Mouse (Mus musculus): ENCODE measurements around the gene Rusc2.
A peak's percentile ranks its signal among the peaks of the same experiment; 100 is the strongest.

Rusc2 gene

DNA sequence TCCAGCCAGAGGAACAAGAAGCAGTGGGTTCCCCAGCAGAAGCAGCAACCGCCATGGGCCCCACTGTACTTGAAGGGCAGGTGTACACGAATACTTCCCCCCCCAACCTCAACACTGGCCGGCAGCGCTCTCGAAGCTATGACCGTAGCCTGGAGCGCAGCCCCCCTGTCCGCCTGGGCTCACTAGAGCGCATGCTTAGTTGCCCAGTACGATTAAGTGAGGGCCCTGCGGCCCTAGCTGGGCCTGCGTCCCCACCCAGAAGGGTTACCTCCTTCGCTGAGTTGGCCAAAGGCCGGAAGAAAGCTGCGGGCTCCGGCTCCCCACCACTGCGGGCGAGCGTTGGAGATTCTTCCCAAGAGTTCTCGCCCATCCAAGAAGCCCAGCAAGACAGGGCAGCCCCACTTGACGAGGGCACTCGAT, 34.3 kb downstream of the Rusc2 start:
- DNase-seq (ENCODE audit: low spot score in 2 of 2): no peak

DNA sequence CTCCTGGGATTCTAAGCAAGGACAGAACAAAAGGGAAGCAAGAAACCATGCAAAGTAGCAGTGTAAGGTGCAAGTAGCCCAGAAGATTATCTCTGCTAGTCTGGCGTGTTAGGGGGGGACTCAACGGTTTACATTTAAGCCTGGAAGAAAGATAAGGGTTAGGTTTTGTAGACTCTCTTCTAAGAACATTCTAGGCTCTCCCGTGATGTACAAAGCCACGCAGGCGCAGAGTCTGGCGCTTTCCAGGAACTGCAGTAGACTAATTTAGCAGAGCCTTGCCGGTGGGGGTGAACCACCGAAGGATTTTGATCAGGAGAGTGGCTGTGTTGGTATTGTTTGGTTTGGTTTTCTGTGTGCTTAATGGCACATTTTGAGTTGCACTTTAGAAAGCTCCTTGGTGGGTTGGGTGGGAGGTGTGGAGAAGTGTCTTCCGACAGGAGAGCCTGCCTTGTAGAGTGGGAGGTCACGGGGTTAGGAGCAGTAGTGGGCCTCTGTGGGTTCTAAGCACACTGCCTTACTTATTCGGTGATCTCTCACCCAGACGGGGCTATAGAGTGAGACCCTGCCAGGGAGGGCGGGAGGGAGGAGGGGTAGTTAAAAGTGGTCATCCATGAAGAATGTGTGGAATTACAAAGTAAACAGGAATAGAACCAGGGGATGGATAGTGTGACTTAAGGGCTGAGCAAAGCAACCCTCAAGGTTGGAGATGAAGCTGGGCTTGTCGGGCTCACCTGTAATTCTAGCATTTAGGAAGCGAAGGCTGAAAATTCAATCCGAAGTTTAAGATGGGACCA, 35.7 kb downstream of the Rusc2 start:
- DNase-seq (ENCODE audit: low spot score in 2 of 2): no peak

DNA sequence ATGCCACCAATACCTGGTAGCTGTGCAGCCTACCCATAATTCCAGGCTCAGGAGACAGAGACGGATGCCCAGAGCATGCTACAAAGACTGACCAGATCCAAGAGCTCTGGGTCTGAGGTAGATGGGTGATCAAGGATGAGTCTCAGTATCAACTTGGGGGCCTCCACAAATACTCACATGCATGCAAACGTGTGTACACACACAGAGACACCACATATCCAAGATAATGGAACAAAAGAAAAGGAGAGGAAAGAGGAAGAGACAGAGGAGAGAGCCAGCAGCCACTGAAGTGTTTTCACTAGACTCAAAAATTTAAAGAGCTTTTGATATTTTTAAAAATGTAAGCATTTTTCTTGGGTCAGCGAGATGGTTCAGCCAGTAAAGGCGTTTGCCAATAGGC, 36.7 kb downstream of the Rusc2 start:
- DNase-seq (ENCODE audit: low spot score in 2 of 2): no peak

DNA sequence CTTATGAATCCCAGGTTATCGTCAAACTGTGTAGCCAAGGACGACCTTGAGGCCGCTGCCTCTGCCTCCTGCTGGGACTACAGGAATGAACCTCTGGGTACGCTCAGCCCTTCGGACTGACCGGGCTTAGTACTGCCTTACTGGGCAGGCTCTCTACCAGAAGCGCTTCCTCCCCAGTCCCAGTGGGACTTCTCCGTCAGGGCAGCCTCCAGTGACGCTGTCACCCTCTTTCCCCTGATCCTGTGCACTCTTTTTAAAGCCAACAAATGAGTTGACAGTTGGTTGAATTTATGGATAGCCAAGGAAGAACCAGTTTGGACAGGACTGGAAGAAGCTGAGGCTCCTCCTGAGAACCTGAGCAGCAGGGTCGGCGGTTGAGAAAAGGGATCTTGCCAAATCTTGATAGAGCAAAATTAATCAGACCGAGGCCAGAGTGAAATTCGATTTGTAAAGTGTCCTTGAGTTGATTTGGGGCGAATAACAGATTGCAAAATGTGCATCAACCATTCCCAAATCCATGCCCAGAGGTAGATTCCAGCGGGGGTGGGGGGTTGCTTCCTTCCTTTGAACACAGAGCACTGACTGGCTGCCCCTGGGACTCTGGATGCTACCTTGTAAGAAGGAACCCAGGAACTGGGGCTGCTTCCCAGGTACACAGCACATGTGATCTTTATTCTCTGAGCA, 37.3 kb downstream of the Rusc2 start:
- peak in 1 of 2 experiments; percentile 10 for DNase-seq (ENCODE audit: low spot score in 2 of 2)

DNA sequence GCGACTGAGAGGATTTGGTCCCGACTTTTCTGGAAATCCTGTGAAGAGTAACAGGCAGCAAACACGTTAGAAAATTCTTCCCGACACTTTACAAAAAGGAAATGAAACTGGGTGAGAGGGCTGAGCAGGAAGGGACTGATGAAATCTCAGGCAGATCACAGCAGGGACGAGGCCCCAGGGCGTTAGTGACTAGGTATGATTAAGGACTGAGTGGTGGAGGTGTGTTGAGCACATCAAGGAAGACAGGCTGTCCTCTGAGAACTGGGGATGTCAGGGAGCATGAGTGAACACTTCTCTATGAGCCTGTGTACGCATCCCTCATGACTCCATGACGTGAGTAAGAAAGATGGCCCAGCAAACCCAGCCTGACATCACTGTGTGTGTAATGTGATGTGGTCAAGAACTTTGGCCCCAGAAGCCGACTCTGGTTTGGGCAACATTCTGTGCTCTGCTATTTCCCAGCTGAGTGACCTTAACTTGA, 38.1 kb downstream of the Rusc2 start:
- peak in 1 of 2 experiments; percentile 10 for DNase-seq (ENCODE audit: low spot score in 2 of 2)

DNA sequence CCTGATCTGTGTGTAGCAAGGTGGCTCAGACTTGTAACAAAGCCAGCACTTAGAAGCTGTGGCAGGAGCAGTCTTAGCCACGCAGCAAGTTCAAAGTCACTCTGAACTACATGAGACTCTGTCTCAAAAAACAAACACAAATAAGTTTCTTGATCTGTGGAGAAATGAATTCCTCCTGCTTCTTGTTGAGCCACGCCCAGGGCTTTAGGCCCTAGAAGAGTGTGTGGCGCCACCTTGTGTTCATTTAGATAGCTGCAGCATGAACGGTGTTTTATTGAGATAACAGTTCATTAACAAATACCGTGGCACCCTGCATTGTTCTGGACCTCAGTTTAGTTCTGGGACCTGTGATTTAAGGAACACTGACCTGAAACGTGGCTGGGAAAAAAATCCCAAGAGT, 38.5 kb downstream of the Rusc2 start:
- DNase-seq (ENCODE audit: low spot score in 2 of 2): peak; percentile 65 to 83

DNA sequence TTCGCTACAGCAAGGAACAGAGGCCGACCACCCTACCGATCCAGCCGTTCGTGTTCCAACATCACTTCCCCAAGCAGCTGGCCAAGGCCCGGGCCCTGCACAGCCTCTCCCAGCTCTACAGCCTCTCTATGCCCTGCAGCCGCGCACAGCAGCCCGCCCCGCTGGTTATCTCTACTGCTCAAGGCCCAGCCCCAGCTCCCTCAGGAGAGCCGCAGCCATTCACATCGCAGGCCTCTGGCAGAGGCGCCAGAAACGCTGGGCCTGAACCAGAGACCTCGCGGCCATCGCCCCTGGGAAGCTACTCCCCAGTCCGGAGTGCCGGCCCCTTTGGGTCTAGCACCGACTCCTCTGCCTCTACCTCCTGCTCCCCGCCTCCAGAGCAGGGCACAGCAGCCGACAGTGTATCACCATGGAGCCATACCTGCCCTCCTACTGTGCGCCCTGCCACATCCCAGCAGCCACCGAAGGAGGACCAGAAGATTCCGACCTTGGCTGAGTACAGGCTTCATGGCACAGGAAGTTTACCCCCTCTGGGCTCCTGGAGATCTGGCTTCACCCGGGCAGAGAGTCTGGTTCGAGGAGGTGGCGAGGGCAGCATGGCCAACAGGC, 40.0 kb downstream of the Rusc2 start:
- DNase-seq (ENCODE audit: low spot score in 2 of 2): no peak

DNA sequence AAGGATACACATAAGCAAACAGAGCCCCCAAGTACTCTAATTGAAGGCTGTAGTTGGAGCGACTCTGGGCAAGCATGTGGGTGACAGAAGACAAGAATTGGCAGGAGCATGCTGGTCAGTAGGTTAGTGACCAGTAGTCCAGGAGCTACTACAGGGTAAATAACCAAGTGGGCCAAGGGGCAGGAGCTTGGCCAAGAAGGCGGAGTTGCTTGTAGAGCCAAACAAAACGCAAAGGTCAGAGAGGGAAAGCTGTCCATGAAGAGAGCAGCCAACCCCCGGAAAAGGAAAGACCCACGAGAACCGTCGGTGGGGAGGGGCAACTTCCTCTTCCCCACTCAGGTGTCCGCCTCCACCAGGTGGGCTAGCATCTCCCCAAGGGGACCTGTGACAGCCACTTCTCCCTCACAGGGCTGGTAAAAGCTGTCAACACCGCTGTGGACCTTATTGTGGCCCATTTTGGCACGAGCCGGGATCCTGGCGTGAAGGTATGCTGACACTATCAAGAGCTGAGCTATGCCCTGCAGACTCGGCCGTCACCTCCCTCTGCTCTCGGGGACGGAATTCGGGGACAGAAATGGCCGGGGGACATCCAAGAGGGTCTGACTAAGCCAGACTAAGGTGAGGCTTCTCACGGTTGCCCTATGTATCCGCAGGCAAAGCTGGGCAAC, 41.6 kb downstream of the Rusc2 start:
- no peak for DNase-seq (ENCODE audit: low spot score in 2 of 2)

DNA sequence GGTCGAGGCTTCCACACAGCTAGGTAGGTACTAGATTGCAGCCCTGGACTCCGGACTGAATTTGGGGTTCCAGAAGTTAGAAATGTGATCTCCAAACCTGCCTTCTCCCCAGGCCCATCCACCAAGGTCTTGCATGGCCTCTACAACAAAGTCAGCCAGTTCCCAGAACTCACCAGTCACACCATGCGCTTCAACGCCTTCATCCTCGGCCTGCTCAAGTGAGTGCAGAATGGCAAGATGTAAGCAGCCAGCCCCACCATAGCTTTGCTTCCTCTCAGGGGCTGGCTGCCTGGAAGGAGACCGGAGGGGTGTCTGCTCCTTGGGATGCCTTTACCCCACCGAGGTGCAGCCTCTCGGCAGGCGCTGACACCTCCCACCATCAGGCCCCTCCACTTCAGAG, 42.3 kb downstream of the Rusc2 start:
- no peak for DNase-seq (ENCODE audit: low spot score in 2 of 2)

DNA sequence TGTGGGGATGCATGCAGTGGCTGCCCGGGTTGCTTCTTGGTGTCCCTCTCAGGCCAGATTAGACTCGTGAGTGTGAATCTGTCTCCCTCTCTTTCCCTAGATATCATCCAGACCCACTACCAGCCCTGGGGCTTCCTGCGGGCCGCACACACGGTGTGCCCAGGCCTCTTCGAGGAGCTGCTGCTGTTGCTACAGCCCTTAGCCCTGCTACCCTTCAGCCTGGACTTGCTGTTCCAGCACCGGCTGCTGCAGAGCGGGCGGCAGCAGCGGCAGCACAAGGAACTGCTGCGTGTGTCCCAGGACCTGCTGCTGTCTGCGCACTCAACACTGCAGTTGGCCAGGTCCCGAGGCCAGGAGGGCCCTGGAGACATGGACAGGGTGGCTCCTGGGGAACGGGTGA, 43.4 kb downstream of the Rusc2 start:
- DNase-seq (ENCODE audit: low spot score in 2 of 2): no peak

DNA sequence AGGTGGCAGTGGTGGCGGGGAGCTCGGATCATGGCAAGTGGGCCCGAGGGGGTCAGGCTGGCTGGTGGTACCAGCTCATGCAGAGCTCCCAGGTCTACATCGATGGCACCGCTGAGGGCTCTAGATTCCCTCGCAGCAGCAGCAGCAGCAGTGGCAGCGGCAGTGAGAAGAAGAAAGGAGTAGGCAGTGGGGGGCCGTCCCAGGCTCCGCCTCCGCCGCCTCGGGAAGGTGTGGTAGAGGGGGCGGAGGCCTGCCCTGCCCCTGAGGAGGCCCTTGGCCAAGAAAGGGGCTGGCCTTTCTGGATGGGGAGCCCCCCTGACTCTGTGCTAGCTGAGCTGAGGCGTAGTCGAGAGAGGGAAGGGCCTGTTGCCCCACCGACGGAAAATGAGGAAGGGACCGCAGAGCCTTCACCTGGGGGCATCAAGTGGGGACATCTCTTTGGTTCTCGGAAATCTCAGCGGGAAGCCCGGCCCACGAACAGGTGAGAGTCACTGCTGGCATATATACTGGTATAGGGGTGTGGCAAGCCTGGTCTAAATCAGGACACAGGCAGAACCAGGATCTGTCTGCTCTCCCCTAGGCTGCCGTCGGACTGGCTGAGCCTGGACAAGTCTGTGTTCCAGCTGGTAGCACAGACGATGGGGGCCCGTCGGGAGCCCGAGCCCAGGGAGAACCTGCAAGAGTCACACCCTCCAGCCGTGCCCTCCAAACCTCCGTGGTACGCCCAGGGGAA, 44.0 kb downstream of the Rusc2 start:
- no peak for DNase-seq (ENCODE audit: low spot score in 2 of 2)

DNA sequence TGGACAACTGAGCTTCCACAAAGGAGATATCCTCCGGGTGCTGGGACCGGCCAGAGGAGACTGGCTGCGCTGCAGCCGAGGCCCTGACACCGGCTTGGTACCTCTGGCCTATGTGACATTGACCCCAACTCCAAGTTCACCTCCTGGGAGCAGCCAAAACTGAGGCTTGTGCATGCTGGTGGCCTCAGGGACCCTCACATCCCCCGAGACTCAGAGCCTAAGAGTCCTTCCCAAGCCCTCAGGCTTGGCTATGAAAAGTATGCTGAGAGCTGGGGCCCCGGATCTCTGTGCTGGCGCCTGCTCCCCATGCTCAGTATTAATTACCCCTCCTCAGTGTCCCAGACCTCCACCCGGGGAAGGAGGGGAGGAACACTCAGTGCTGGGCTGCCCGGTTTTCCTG, 44.7 kb downstream of the Rusc2 start:
- peak in 1 of 2 experiments; percentile 57 for DNase-seq (ENCODE audit: low spot score in 2 of 2)

DNA sequence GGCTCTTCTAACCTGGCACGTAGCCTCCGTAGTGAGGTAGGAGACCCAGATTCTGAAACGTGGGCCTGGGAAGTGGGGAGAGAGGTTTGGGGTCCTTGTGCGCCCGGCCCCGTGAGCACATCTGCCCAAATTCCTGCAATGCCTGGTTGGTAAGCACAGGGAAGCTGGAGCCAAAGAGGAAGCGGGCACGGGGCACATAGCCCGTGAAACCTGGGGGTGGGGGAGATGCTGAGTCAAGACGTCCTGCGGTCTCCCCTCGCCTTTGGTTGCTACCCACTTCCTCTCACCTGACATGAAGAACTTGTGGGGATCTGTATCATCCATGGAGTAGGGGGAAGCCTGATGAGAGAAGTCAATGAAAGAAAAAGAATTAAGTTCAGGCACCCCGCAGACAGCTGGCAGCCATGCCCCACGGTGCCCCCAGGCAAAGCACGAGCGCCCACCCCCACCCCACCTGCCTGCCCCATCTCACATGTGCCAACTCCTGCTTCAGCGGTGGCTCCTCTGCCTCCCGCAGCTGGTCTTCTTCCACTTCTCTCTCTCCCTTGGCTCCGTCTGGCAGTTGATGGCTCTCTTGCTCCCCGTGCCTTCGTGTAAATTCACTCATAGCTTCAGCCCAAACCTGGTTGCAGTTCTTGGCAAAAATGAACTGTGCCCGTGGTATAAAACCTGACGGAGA, 45.9 kb downstream of the Rusc2 start:
- DNase-seq (ENCODE audit: low spot score in 2 of 2): peak in 1 of 2 experiments; percentile 56

DNA sequence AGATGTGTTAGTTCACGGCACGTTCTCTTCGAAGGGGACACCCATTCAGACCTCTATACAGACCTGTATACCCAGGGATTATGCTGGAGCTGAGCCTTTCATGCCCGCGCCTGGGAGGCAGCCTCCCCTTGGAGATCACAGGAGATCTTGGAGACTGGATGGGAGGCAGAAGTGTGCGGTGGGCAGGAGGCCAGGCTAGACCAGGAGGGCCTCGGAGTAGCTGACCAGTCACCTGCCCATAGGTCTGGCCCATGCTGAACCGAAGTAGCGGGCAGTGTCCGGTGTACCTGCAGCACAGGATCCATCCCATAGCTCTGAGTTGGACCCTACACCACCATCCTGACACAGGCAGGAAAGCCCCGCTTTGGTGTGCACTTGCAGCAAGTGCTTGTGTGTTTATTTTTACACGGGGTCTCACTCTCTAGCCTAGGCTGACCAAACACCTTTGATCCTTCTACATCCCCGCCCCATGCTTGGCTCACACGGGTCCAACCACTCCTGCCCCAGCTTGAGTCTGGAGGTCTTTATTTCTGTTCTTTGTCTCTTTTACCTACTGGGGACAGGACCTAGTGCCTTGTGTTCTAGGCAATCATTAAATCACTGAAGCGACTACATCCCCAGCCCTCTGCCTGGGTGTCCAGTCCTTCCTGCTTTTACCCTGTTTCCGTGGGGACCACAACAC, 46.5 kb downstream of the Rusc2 start:
- DNase-seq (ENCODE audit: low spot score in 2 of 2): no peak

DNA sequence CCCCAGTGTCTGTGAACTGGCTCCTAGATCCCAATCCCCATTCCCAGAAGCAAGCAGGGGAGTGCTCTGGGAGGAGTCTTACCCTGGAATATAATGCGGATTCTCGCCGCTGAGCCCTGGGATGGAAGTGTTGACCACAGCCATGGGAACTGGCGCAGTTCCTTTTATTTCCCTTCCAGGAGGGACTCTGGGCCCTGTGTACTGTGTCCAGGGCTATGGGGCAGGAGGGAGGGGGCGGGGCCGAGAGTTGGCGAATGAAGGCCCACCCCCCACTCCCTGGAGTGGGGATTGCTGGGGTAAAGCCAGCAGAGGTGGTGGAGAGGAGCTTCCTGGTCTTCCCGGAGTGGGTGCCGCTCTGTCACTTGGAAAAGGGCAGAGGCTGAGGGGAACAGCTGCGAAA, 47.2 kb downstream of the Rusc2 start, which contains the start of gene Fam166b:
Fam166b (minus strand) TSS at position 189 of the 400 bp plus-strand sequence.
- DNase-seq (ENCODE audit: low spot score in 2 of 2): no peak

DNA sequence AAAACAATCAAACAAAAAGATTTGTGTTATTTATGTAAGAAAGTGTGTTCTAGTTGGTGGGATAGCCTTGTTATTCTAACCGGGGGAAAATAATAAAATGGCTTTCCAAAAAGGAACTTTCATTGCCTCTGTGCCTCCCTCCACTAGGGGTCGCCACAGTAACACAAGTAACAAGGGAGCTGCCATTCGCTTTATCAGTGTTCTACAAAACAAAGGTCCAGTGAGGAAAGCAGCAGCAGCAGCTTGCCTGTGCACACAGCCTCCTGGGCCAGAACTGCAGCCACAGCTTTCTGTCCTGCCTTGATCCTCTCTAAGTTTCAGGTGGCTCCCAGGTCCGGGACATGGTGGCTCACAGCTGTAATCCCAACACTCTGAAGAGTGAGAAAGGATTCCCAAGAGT, 49.9 kb downstream of the Rusc2 start:
- peak; percentile 72 to 90 for DNase-seq (ENCODE audit: low spot score in 2 of 2)

DNA sequence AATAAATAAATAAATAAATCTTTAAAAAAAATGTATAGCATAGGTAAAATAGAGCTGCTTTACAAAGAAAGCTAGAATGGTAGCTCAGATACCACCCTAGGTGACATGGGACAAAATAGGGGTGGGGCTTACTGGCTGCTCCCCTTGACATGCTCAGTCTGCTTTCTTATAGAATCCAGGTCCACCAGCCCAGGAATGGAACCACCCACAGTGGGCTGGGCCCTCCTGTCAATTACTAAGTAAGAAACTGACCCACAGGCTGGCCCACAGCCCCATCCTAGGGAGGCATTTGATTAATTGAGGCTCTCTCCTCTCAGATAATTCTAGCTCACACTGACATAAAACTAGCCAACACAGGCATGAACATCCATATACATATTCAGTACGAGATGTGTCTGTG, 51.1 kb downstream of the Rusc2 start:
- DNase-seq (ENCODE audit: low spot score in 2 of 2): no peak

DNA sequence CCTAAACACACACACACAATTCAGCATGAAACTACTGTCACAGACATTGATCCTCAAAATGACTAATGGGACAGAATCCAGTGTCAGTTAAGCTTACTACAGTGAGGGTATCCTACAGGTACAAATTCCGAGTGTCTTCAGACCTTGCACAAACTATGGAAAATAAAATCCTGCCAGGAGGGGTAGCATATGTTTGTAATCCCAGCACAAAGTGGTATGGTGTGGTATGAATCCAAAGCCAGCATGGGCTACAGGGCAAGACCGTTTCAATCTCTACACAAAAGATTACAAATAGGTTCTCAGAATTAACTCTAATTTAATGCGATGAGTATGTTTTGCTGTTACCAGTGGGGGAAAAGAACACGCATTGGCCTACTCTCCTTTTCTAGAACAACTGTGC, 59.9 kb downstream of the Rusc2 start, which contains the start of gene Tesk1:
Tesk1 (plus strand) TSS at position 301 of the 400 bp plus-strand sequence.
- DNase-seq (ENCODE audit: low spot score in 2 of 2): no peak

DNA sequence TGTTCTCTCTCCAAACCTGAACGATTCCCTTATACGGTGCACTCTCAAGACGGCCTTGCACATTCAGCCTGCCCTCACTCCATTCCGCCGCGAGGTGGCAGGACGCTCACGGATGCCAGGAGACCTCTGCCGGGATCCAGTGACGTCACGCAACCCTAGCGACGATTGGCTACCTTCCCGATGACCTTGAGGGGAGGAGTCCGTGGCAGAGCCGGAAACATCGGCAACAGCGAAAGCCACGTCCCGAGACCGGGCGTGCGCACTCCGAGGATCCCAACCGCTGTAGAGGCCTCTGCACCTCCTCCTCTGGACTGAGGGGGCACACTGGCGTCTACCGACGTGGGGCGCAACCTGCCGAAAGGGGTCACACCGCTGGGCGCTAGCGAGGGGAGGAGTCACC, 60.3 kb downstream of the Rusc2 start:
- DNase-seq (ENCODE audit: low spot score in 2 of 2): peak; percentile 98

Measured in spleen, postnatal 4 days (tissue).